Mouse (Mus musculus): ENCODE measurements around the gene Hs3st5.

DNA sequence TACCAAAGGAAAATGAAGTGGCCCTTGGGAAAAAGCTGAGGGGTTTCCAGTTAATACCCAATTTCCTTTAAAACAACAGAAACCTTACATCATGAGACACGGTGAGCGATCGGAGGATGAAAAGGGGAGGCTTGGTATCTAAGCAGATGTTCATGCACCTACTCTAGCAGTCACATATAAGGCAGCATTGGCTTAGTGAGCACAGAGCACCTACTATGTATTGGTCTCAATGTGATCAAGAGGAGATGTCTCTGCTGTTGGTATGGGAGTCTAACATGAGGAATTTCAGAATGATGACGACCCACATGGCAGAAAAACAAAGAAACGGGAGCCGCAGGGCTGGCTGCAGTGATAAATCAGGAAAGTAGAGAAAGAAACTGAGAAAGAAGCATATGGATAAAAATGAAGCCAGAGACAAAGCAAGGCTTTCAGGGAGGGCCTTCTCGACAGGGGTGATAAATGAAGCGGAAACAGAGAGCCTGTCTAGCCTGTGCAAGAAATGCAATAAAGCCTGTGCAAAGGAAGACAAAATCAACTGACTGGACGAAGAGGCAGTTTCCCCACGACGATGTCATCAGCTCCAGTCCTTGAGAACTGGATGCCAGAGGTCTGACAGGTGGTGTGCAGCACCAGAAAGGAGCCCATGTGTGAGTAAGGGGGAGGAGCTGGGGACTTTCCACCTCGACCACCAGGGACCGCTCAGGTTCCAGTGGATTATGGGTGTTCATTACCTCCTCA, 222.9 kb downstream of the Hs3st5 start:
- TF ChIP-seq GATA1 (IDR thresholded peaks at IDR 0.05; ENCODE audit: borderline replicate concordance, low read length), result no peak
- no peak for TF ChIP-seq CTCF (IDR thresholded peaks at IDR 0.05; ENCODE audit: low read depth, low read length)
- TF ChIP-seq POLR2AphosphoS5 (IDR thresholded peaks at IDR 0.05; ENCODE audit: insufficient replicate concordance, low read depth, low read length), result no peak
- no peak for TF ChIP-seq TAL1 (conservative IDR thresholded peaks at IDR 0.05; ENCODE audit: low read depth, low read length)
- no peak for TF ChIP-seq GATA2 (IDR thresholded peaks at IDR 0.05; ENCODE audit: borderline replicate concordance, low read depth, low read length)

Measured in G1E (cell line).